Mouse (Mus musculus) thymus, adult 2 months (tissue): ENCODE data around the gene Wnt3.

Experiments used
- CTCF ChIP-seq: fragments of 200-500 bp; IDR thresholded peaks from 2 replicates; pipeline ENCODE4 v1.5.1; 2012; ENCODE audit warnings: mild to moderate bottlenecking, control low read depth, low read length, moderate library complexity, borderline replicate concordance; ENCODE audit not compliant: control insufficient read depth, poor library complexity, insufficient read depth; ENCODE audit errors: extremely low read depth
- POLR2A ChIP-seq: fragments of 200-500 bp; IDR thresholded peaks from 2 replicates; pipeline ENCODE4 v1.6.1; 2012; ENCODE audit warnings: mild to moderate bottlenecking, low read length, control low read depth, moderate library complexity; ENCODE audit not compliant: control insufficient read depth, poor library complexity, insufficient read depth; ENCODE audit errors: extremely low read depth

- TF ChIP-seq CTCF (no peak), POLR2A (no peak)
These were observed 74.3 kb downstream of the Wnt3 start for GRCm38 (mm10) chr11:103848287-103848686.
